Mouse (Mus musculus) megakaryocyte, adult 5-6 weeks (primary cell): Measurements from ENCODE around the gene Nlrc3. TPM values are rescaled to one million over a fixed set of nuclear protein-coding genes. Genes with fewer than 3 reads are reported as not detected.

Experiments used
- ATAC-seq: 2 replicates; pipeline ENCODE4 v1.8.0; 2016; ENCODE audit warnings: mild to moderate bottlenecking, inconsistent platforms; ENCODE audit not compliant: poor library complexity, severe bottlenecking
- total RNA-seq, 2 experiments: library from RNA; stranded (forward) in 1 of 2; stranded (reverse) in 1 of 2; fragments of 153-499, 151-499 nt in 1 of 2; fragments of 221-1000, 200-1000 nt in 1 of 2; gene quantifications; 2 replicates each; pipeline versions ENCODE4 v1.2.3 to v1.2.4; 2015 to 2017

Nlrc3 gene
- total RNA-seq, 2 experiments from 2014 or later = 0.51 to 1.0 TPM

DNA sequence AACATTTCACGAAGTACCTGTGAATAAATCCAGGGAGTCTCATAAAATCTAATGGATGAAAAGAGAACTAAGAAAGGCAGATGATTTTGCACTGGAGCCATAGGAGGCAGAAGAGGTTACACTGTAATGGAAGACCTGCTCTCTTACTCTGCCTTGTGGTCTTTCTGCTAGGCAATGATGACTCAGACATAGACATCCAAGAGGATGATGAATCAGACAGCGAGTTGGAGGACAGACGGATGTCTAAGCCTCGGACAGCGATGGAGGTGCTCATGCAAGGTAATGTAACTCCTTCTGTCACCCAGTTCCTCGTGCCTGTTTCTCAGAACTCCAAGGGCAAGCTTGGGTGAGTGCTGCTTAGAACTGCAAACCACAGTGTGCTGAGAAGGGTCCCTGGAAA, 42.9 kb downstream of the Nlrc3 start:
- ATAC-seq = no peak

GRCm38 (mm10) chr16:3929151-3929550, 47.3 kb downstream of the Nlrc3 start:
- ATAC-seq = peak; percentile 96

GRCm38 (mm10) chr16:3928582-3928981, 47.9 kb downstream of the Nlrc3 start:
- no peak for ATAC-seq

GRCm38 (mm10) chr16:3923966-3924365, 52.5 kb downstream of the Nlrc3 start:
- no peak for ATAC-seq

DNA sequence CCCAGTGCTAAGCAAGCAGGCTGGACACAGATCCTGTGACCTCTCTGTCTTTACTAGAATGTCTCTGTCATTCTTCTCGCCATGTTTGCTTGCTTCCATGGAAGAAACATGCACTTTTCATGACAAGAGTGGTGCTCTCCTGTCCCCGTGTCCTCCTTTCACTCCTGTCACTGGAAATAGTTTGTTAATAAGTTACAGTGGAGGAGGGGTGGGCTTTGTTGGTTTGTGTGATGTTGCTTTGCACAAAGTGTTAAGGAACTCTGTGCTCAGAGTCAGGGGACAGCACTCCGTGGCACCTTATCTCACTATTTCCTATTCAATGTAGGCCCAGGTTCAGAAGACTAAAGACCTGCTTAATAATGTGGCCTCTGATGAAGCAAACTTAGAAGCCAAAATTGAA, 52.9 kb downstream of the Nlrc3 start:
- ATAC-seq = no peak

DNA sequence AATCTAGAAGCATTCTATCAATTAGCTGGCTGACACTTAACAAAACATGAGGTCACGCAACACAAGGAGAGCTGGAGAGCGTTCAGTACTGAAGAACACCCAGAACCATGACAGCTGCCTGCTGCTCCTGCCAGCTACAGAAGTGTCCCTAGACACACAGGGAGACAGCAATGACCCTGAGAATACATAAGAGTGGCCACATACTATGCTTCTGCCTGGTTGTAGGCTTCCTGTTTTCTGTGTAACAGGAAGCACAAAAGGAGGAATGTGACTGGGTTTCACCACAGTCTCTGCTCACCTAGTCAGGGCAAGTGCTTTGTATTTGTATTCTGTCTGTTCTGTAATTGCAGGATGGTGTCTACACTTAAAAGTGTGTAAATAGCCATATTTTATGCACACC, 55.7 kb downstream of the Nlrc3 start:
- ATAC-seq = peak; percentile 70

DNA sequence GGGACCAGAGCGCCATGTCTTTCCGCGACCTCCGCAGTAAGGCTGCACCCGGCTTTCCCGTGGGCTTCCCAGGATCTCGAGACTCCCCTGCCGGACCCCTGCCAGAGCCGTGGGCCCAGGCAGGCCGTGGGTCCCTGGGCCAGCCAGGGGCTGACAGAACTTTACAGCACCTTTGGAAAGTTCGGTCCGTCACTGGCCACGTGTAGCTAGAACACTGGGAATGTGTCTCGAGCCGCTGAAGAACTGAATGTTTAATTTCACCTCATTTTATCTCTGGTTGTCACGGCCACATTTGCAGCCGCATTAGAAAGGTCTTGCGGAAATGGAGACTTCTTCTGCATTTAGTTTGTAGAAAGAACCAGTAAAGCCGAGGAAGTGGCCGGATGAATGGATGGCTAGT, 67.3 kb downstream of the Nlrc3 start:
- no peak for ATAC-seq

- ATAC-seq = peak; percentile 97
These were observed 67.8 kb downstream of the Nlrc3 start, which contains the start of the genes 1700037C18Rik and Cluap1 for GRCm38 (mm10) chr16:3908537-3909111. TSS of gene 1700037C18Rik (minus strand) at chr16:3908689. TSS of gene Cluap1 (plus strand) at chr16:3908801.

DNA sequence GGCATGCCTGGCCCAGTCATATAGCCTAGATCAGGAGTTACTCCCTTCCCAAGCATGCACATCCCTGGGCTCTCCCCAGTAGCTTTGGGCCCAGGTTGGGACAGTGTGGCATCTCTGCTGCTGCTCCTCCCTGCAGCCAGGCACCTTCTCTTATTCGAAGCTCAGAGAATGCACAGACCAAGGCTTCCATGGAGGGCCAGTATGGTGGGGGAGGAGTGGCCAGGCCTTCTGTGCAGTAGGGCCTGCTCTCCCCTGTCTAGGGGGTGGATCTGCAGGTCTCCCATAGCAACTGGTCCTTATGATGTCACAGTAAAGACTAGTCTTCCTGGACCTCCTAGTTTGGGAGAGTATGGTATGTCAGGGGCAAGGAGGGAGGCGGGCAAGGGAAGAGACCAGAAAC, 69.0 kb downstream of the Nlrc3 start:
- ATAC-seq = no peak

DNA sequence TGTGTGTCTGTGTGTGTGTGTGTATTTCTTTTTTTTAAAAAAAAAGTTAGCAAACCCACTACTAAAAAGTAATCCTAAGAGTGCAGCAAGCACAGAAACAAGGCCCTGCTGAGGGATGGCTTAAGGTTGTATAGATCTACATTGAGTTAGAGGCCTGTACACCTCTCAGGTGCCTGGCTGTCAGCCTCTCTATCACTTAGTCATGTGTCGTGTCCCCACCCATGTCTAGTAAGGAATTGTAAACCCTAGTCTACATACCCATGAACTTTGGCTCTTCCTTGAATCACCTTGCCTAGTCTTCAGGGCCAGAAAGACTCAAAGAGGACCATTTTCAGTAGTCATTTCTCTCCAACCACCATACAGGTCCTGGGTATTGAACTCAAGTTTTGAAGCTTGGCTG, 79.9 kb downstream of the Nlrc3 start:
- ATAC-seq = no peak

- ATAC-seq = no peak
These were observed 80.4 kb downstream of the Nlrc3 start for GRCm38 (mm10) chr16:3896046-3896445.

DNA sequence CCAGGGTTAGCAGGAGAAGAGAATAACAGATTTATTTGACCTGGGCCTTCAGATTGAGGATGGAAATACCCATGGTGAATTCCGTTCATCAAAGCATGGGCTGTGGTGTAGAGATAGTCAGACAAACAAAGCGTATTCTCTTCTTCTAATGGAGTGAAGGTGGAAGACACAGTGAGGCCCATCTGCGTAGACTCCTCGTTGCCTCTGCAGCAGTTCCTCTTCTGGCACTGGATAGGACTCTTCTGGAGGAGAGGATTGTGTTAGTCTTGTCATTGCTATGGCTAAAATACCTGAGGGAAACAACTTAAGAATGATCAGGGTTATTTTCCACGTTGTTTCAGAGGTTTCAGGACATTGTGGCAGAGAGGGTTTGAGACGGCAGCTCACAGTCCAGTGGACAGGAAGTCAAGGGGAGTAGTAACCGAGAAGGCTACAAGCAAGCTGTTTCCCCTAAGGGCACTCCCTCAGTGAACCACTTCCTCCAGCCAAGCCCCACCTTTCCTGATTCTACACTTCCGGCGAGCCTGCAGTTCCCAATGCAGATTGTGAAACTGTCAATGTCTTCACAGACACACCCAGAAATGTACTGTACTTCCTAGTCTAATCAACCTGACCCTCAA, 81.1 kb downstream of the Nlrc3 start:
- peak; percentile 96 for ATAC-seq

Other genes with a start within 250 kb of the Nlrc3 start
- gene Zfp263, start 232.5 kb downstream of the Nlrc3 start, total RNA-seq (2015) = 29.0 and 29.7 TPM in 2 replicates
- gene Zfp263, start 232.5 kb downstream of the Nlrc3 start, total RNA-seq (2017) = 35.1 and 40.4 TPM in 2 replicates
- gene Olfr15, start 145.8 kb downstream of the Nlrc3 start, total RNA-seq (2015) = not detected in 2 replicates
- gene Olfr15, start 145.8 kb downstream of the Nlrc3 start, total RNA-seq (2017) = not detected in 2 replicates
- gene Zfp174, start 129.4 kb downstream of the Nlrc3 start, total RNA-seq (2015) = 0.21 and 0.74 TPM in 2 replicates
- gene Zfp174, start 129.4 kb downstream of the Nlrc3 start, total RNA-seq (2017) = 0.20 and 0.22 TPM in 2 replicates
- gene Naa60, start 104.3 kb downstream of the Nlrc3 start, total RNA-seq (2015) = 157 and 163 TPM in 2 replicates
- gene Naa60, start 104.3 kb downstream of the Nlrc3 start, total RNA-seq (2017) = 61.0 and 64.2 TPM in 2 replicates
- 9.9 and 11.0 TPM in 2 replicates for gene Zfp597, start 92.1 kb downstream of the Nlrc3 start, total RNA-seq (2015)
- gene Zfp597, start 92.1 kb downstream of the Nlrc3 start, total RNA-seq (2017) = 20.8 and 22.5 TPM in 2 replicates
- gene Gm20695, start 92.0 kb downstream of the Nlrc3 start, total RNA-seq (2015) = not detected in 2 replicates
- 0.98 and 1.3 TPM in 2 replicates for gene Gm20695, start 92.0 kb downstream of the Nlrc3 start, total RNA-seq (2017)
- gene 1700037C18Rik, start 67.9 kb downstream of the Nlrc3 start, total RNA-seq (2015) = 1.2 and 5.9 TPM in 2 replicates
- 0.85 and 3.2 TPM in 2 replicates for gene 1700037C18Rik, start 67.9 kb downstream of the Nlrc3 start, total RNA-seq (2017)
- 12.4 and 17.8 TPM in 2 replicates for gene Cluap1, start 67.8 kb downstream of the Nlrc3 start, total RNA-seq (2015)
- 15.9 and 18.2 TPM in 2 replicates for gene Cluap1, start 67.8 kb downstream of the Nlrc3 start, total RNA-seq (2017)
- gene Slx4, start 27.1 kb upstream of the Nlrc3 start, total RNA-seq (2015) = 18.7 and 23.5 TPM in 2 replicates
- 19.2 and 34.6 TPM in 2 replicates for gene Slx4, start 27.1 kb upstream of the Nlrc3 start, total RNA-seq (2017)
- gene Dnase1, start 60.3 kb upstream of the Nlrc3 start, total RNA-seq (2015) = not detected in 2 replicates
- 0.18 TPM in 1 of 2 replicates, not detected in the other for gene Dnase1, start 60.3 kb upstream of the Nlrc3 start, total RNA-seq (2017)
- gene Trap1, start 101.2 kb upstream of the Nlrc3 start, total RNA-seq (2015) = 25.5 and 30.1 TPM in 2 replicates
- gene Trap1, start 101.2 kb upstream of the Nlrc3 start, total RNA-seq (2017) = 50.7 and 53.7 TPM in 2 replicates
- gene Crebbp, start 237.4 kb upstream of the Nlrc3 start, total RNA-seq (2015) = 60.8 and 65.3 TPM in 2 replicates
- gene Crebbp, start 237.4 kb upstream of the Nlrc3 start, total RNA-seq (2017) = 17.1 and 25.8 TPM in 2 replicates